Mouse (Mus musculus) E14TG2a.4 (cell line): Measurements from ENCODE around the gene Ric8b.

Experiments
- H3K27me3 ChIP-seq: 2 replicates; pipeline ENCODE4 v1.6.1; 2014; ENCODE audit warnings: low read length, control low read depth; ENCODE audit not compliant: insufficient read depth
- H3K36me3 ChIP-seq: 2 replicates; pipeline ENCODE4 v1.6.1; 2014; ENCODE audit warnings: low read length, control low read depth; ENCODE audit not compliant: insufficient read depth
- H3K4me1 ChIP-seq: replicated peaks from 2 replicates; pipeline ENCODE4 v1.6.1; 2014; ENCODE audit warnings: low read depth, low read length, control low read depth
- H3K4me3 ChIP-seq: replicated peaks from 2 replicates; pipeline ENCODE4 v1.5.1; 2014; ENCODE audit warnings: mild to moderate bottlenecking, low read length
- H3K9me3 ChIP-seq: 2 replicates; pipeline ENCODE4 v1.6.1; 2014; ENCODE audit warnings: low read length, control low read depth
- CTCF ChIP-seq: conservative IDR thresholded peaks from 2 replicates; pipeline ENCODE4 v1.5.1; 2014; ENCODE audit warnings: low read length
- NANOG ChIP-seq: IDR thresholded peaks from 2 replicates; pipeline ENCODE4 v1.6.1; 2014; ENCODE audit warnings: borderline replicate concordance, low read length, mixed read lengths
- POU5F1 ChIP-seq: IDR thresholded peaks from 2 replicates; pipeline ENCODE4 v1.6.1; 2014; ENCODE audit warnings: low read length, borderline replicate concordance

Gene Ric8b

DNA sequence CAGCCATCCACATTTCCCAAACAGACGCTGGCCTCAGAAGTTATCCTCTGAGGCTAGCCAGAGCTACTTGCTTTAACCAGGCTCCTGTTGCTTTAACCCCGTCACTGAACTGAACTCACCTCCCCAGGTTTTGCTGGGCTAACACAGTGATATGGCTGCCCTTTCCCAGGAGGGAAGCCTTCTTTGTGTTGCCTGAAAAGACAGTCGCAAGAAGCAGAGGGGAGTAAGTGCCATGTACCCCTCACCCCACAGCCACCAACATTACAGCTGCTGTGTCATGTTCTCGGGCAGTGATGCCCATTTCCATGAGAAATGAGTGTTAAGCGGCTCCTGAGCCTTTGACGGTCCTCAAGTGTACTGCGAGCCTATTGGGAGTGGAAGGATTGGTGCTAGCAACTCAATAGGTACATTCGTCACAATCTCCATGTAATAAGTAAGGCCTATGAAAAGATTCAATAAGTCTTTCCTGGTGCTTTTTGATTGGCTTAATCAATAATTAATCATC, 96.6 kb downstream of the Ric8b start:
- Histone ChIP-seq H3K36me3 (peaks cover 85% of the 10 kb centered on the region), H3K27me3 (no peaks in the 10 kb centered on the region), H3K4me1 (peaks cover 12% of the 10 kb centered on the region), H3K4me3 (no peak overlapping the region), H3K9me3 (no peaks in the 10 kb centered on the region)
- TF ChIP-seq POU5F1 (no peak), NANOG (no peak), CTCF (no peak)

- TF ChIP-seq NANOG, result no peak
- TF ChIP-seq CTCF, result no peak
- TF ChIP-seq POU5F1, result no peak
Observed at GRCm38 (mm10) chr10:85014456-85014976, 97.1 kb downstream of the Ric8b start.

DNA sequence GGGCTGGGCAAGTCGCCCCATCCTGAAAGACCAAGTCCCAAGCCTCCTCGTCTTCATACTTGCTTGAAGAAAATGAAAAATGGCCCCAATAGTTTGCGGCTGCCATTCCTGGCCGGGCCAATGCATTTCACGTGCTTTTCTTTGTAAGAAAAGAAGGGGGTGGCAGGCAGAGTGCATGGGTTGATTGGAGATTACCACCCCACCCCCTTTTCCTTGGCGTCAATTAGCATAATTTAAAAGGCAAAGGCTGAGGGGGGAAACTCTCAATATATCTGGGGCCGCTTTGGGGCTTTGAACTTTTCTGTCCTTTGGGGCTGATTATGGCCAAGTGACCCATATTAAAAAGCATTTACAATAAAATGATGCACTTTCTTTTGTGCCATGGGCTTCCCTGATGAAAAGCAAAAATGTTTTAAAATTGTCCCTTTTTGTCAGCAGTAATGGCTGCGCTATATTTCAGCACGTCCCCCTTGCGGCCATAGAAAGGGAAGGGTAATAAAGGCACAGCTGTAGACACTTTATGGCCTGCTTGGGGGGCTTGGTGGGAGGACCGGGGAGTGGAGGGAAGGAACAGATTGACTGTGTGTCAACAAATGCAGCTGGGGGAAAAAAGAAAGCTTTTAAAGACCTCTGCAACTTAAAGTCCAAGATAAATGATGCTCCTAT, 105.4 kb downstream of the Ric8b start:
- Histone ChIP-seq H3K27me3 (no peaks in the 10 kb centered on the region), H3K4me3 (no peak overlapping the region), H3K9me3 (no peaks in the 10 kb centered on the region), H3K4me1 (peaks cover 9% of the 10 kb centered on the region), H3K36me3 (peaks cover 15% of the 10 kb centered on the region)
- TF ChIP-seq CTCF (no peak), POU5F1 (no peak)

More at GRCm38 (mm10) chr10:85014456-85014976, 97.1 kb downstream of the Ric8b start:
- Histone ChIP-seq H3K36me3 (peaks cover 85% of the 10 kb centered on the region), H3K4me1 (peaks cover 12% of the 10 kb centered on the region), H3K9me3 (no peaks in the 10 kb centered on the region), H3K4me3 (no peak overlapping the region), H3K27me3 (no peaks in the 10 kb centered on the region)

DNA sequence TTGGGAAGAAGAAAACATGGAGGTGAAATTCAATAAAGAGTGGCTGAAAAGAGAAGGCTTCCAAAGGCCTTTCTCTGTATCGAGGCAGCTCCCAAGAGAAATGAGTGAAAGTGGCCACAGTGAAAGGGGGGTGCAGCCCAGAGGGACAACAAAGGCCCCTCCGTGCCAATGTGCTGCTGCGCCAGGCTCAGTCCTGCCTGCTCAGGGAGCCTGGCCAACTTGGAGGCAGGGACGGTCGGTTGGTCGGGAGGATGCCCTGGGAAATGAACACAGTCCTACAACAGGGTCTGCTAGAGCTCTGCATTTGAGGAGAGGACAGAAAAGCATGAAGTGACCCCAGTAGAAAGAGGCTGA, 105.9 kb downstream of the Ric8b start:
- Histone ChIP-seq H3K27me3 (no peaks in the 10 kb centered on the region), H3K4me3 (no peak overlapping the region), H3K9me3 (no peaks in the 10 kb centered on the region), H3K36me3 (peaks cover 11% of the 10 kb centered on the region), H3K4me1 (peaks cover 12% of the 10 kb centered on the region)
- TF ChIP-seq POU5F1, result no peak
- no peak for TF ChIP-seq CTCF
- no peak for TF ChIP-seq NANOG

DNA sequence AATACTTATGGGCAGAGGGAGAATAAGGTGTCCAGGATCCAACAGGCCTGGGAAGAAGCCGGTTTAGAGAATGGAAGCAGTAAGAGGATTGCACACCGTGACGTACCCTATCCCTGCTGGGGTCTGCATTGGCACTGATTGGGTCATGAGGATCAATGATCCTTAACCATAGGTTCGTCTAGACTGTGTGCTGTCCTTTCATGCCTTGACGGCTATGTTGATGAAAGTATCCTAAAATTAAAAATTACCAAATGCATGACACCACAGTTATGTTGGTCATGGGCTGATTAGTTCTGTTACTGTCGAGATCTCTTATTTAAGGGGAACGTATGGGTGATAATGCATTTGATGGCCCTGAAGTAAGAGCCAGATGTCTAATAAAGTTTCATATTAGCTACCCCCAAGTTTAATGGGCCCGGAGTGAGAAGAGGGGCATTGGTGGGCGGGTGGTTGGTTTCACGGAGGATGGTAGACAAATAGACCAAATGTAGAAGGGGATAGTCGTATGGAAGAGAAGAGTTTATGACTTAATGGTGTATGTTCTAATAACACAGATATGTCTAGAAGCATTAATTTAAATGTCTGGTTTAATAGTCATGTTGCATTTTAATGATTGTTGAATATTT, 108.5 kb downstream of the Ric8b start:
- no peak for TF ChIP-seq CTCF
- Histone ChIP-seq H3K36me3 (no peaks in the 10 kb centered on the region), H3K4me3 (no peak overlapping the region), H3K4me1 (peaks cover 12% of the 10 kb centered on the region), H3K9me3 (peaks cover 20% of the 10 kb centered on the region), H3K27me3 (no peaks in the 10 kb centered on the region)

GRCm38 (mm10) chr10:85027619-85028175, 110.3 kb downstream of the Ric8b start:
- peaks cover 12% of the 10 kb centered on the region for H3K4me1 ChIP-seq
- no peak overlapping the region for H3K4me3 ChIP-seq
- TF ChIP-seq CTCF (no peak), NANOG (no peak), POU5F1 (no peak)
- H3K36me3 ChIP-seq, result no peaks in the 10 kb centered on the region
- no peaks in the 10 kb centered on the region for H3K27me3 ChIP-seq
- H3K9me3 ChIP-seq, result peaks cover 23% of the 10 kb centered on the region

- TF ChIP-seq CTCF (no peak), POU5F1 (no peak), NANOG (no peak)
- Histone ChIP-seq H3K36me3 (no peaks in the 10 kb centered on the region), H3K4me3 (peak overlapping the region; percentile 45), H3K27me3 (no peaks in the 10 kb centered on the region), H3K9me3 (peaks cover 9% of the 10 kb centered on the region), H3K4me1 (peaks cover 52% of the 10 kb centered on the region)
Observed at GRCm38 (mm10) chr10:85035131-85035725, 117.8 kb downstream of the Ric8b start.

DNA sequence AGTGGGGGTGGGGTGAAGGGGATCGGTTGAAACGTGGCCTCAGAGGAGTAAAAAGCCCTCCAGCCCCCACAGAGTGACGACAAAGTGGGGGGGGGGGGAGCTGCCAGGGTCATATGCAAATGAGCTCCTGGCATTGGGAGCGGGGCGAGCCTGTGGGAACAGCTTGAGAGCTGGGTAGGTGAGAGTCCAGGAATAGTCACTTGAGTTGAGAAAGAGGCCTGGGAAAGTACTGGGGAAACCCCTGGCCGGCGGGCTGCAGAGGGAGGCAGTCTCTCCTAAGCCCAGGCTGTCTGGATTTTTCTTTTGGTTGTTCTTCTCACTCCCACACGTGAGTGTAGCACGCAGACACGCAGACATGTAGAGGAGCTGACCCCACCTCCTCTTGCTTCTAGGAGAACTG, 120.7 kb downstream of the Ric8b start:
- Histone ChIP-seq H3K36me3 (no peaks in the 10 kb centered on the region), H3K4me3 (no peak overlapping the region), H3K9me3 (no peaks in the 10 kb centered on the region), H3K27me3 (no peaks in the 10 kb centered on the region), H3K4me1 (peaks cover 53% of the 10 kb centered on the region)
- TF ChIP-seq NANOG (no peak), POU5F1 (no peak), CTCF (no peak)
